Mouse (Mus musculus) R1 (cell line): ENCODE results near the gene Ltbp1.
A peak's percentile ranks its signal among the peaks of the same experiment; 100 is the strongest.

Source experiments
- DNase-seq: peaks from one replicate; pipeline ENCODE4 v3.0.0-alpha.2; 2018; ENCODE audit warnings: low read depth, low spot score

The Ltbp1 gene

DNA sequence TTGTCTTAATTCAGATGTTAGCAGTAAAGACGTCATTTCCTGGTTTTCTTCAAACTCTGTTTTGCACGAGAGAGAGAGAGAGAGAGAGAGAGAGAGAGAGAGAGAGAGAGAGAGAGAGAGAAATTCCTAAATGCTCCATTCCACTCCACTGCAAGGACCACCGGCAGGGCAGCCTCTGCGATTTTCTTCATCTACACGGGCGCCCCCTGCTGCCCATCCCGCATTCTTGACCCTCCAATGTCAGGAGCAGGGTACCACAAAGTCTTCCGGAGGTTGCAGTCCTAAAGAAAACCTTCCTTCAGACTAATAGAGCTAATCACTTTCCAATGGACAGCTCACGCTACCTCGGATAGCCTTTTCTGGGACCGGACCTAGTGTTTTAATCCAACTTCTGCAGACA is 548 bp upstream of the Ltbp1 start:
- DNase-seq: peak; percentile 88

DNA sequence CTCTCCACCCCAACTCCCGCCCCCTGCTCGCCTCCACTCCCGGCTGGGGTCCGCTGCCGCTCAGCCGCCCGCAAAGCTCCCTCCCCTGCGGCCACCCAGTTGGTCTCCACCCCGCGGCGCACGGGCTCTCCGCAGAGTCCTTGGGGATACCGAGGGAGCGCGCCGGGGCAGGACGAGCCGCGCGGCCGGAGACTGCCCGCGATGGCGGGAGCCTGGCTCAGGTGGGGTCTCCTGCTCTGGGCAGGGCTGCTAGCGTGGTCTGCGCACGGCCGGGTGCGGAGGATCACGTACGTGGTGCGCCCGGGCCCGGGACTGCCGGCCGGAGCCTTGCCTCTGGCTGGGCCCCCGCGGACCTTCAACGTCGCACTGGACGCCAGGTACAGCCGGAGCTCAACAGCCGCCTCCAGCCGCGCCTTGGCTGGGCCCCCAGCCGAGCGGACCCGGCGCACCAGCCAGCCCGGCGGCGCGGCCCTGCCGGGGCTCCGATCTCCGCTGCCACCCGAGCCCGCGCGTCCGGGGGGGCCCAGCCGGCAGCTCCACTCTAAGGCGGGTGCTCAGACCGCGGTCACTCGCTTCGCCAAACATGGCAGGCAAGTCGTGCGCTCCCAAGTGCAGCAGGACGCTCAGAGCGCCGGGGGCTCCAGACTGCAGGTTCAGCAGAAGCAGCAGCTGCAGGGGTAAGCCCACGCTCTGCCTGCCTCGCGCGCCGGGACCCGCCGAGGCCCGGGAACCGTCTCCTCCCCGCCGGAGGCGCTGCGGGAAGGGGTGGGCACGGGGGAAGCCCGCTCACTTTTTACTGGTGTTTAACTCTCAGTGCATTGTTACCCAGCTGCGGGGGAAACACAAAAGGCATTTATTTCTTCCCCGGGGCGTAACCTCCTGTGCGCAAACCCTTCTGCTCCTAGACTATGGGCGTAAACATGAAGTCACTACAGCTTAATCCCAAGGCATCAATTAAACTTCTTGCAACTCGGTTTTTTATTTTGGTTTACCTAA is 615 bp downstream of the Ltbp1 start:
- DNase-seq: peak; percentile 80

DNA sequence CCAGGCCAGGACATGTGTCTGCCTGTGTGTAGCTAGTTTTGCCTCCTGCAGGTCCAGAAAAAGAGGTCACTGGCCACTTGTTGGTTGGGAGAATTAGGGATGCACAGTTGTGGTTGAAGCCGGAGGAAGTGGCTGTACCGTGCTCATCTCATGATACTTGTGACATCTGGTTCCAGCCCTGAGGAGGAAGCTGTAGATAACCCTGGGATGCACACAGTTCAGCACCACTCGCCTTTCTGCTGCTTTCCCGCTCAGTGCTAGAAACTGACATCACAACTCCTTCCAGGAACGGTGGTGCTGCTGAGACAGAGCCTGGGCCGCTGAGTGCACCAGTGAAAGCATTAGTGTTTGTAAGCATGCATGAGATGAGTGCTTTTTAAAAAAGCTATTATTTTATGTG is 5.6 kb downstream of the Ltbp1 start:
- no peak for DNase-seq

DNA sequence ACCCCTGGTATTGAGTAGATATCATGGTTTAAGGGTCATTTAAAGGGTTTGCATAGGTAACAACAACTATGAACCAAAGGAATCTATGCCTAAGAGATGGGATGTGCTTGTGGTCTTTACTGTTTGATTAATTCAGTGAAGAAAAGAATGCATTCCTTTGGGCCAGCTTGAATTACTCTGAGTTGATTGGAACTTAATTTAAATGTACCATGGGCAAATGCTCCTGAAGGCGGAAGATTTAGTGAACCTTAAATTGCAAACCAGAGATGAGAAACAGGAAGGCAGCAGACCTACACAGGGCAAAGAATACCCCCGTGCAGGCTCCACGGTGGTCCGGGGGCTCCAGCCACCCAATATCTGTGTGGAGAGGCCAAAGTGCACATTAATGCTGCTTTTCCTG is 7.8 kb downstream of the Ltbp1 start:
- no peak for DNase-seq

DNA sequence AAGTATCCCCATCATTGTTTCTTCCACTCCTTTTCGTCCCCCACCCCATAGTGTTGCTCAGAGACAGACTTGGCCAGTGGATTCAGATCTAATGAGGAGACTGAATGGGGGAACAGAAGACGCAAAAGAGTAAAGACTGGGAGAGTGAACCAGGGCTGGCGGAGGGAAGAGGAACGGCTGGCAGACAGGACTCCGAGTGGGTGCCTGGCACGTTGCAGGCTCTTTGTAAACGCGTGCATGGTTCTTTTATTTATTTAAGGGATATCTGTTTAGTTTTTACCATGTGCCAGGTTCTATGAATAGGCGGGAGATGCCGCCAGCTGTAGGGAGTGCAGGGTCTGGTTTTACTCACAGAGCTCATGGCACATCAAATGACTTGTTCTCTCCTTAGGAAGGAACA is 8.5 kb downstream of the Ltbp1 start:
- DNase-seq: no peak

DNA sequence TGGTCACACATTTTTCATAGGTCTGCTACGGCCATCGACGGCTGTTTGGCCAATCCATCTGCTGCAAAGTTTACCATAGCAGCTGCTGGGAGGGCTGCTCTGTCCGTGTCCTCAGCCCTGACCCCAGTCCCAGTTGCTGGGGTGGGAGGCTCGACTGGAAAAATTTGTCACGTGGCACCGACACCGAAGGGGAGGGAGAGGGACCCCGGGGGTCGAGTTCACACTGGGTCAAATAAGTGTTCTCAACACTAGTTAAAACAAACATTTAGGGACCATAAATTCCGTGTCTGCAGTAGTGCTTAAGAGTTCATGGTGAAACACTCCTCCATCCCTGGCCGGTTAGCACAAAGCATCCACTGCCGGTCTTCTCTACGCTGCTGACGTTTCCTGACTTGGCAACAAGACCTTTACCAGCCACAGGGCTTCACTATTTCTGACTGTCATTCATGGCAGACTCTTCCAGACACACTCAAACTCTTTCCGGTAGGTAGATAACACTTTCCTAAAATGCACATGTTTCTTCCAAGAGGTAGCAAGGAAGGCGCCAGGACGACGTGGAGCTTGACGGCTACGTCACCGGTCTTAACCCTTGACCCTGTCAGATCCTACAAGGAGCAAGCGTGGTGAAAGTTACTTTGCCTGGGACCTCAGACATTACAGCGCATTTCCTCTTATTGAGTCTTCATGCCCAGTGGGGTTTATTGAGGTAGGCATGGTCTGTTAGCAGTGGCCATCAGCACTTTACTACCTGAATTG is 9.4 kb downstream of the Ltbp1 start:
- DNase-seq: peak; percentile 21

DNA sequence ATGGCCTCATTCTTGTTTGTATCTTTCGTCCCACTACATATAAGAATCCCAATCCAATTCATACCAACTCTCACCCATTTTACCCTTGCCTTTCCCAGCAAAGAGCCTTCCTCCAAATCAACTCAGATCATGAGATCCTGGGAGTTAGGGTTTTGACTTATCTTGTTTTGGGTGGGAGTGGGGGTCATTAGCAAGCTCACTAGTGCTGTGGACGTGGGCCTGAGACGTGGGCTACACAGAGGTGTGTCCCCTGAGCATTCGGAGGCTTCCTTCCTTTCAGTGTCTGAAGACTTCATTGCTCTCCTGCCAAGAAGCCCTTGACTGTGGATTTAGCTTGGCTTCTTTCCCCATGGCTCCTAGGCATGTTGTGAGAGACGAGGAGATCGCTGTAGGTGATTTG is 10.2 kb downstream of the Ltbp1 start:
- DNase-seq: no peak

DNA sequence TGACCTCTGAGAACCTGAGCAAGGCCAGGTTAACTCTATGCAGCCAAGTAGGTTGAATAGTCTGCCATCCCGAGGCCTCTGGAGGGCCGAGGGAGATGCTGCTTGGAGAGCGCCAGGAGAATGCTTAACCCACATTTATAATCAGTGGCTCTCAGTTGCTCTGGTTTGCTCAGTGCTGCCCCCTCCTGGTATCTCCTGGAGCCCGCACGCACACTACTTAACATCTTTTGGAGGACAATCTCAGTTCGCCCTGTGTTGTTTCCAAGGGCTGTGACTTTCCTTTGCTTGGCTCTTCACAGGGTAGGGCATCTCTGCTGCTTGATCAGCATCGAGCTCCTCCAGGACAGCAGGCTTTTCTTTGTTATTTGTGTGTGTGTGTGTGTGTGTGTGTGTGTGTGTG is 12.1 kb downstream of the Ltbp1 start:
- DNase-seq: peak; percentile 80

DNA sequence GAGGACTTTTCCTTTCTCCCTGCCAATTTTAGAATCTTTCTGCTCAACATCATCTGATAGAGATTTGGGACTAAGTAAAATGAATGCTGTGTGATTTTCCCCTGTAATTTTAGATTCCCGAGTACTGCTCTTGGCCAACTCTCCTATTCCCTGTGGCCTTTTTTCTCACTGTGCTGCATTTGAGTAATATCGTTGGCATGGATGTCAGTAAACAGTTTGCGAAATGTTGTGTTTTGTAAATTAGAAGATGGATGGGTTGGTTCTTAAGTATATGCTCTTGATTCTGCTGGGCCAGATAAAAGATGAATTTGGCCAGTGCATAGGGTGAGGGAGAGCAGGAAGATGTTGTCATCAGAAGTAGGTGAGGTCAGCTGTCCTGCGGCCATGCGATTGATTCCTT is 12.8 kb downstream of the Ltbp1 start:
- no peak for DNase-seq

DNA sequence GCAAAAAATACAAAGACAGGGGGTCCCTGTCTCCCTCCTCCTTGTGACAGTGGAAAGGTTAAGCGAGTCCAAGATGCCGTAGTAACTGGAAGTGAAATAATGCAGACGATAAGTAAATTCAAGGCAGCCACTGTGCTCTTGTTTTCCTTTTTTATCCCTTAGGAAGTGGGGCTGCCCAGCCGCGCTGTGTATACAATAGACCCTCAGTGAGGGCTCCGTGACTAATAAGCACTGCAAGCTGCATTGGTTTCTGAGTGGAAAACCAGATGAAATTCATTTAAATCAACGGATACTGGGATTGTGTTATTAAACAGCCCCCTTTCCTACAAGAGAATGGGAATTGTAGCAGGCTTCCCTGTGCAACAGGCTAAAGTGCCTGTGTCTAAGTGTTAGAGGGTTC is 14.7 kb downstream of the Ltbp1 start:
- DNase-seq: no peak

DNA sequence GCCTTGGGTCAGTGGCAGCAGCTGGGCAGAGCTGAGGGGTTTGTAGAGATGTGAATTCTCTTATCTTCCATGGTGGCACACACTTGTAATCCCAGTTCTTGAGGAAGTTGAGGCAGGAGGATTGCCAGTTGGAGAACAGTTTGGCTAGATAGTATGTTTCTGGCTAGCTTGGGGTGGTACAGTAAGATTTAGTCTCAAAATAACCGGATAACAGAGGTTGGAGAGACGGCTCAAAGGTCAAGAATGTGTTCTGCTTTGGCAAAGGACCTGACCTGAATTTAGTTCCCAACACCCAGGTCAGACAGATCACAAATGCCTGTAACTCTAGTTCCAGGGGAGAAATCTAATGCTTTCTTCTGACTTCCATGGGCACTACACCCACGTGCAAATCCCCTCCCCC is 15.3 kb downstream of the Ltbp1 start:
- DNase-seq: no peak

DNA sequence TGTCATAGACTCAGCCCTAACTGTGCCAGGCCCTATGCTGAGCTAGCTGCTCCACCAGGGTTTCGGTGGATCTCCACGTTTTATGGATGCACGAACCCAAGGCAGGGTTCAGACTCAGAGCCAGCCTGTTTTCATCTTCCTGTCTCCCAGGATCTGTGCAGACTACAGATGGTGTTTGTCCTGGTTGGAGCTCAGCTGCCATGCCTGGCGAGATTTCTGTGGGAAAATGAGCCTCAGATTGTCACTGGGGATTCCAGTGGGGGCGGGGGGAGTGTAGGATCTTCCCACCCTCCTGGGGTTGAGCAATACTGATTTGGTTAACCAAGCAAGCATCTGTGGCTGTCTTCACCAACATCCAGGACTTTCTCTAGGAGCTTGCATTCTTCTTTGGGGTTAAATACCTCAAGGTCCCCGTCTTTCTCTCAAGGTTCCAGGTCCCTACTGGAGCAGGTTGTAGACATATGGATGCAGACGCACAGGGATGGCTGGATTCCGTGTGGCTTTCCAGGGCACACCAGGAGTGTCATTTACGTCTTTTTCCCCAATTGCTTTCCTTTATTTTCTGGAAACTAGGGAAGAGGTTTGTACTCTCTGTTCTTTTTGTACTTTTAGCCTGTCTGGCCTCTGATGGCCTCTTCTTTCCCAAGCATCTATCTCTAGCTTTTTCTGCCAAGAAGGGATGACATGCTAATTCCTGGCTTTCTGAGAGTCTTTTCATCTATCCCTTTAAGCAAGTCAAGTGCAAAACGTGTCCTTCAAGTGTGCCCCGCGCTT is 22.2 kb downstream of the Ltbp1 start:
- DNase-seq: no peak

DNA sequence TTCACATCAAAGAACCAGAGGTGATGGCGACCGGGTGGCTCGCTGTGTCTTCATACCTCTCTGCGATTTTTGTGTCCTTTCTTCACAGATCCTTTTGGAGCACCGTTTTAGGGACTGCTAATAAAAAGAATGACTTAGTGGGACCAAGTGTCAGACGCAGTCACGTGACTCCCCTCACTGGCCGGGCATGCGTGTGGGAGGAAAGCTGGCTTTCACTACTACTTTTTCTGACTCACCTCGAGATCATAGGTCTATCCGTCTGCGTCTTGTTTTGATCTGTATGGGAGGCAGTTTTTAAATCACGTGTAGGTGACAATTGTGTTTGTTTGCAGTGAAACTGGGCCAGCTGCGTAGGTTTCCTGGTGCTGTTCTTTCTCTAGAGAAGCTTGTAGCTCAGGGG is 28.0 kb downstream of the Ltbp1 start:
- DNase-seq: no peak

DNA sequence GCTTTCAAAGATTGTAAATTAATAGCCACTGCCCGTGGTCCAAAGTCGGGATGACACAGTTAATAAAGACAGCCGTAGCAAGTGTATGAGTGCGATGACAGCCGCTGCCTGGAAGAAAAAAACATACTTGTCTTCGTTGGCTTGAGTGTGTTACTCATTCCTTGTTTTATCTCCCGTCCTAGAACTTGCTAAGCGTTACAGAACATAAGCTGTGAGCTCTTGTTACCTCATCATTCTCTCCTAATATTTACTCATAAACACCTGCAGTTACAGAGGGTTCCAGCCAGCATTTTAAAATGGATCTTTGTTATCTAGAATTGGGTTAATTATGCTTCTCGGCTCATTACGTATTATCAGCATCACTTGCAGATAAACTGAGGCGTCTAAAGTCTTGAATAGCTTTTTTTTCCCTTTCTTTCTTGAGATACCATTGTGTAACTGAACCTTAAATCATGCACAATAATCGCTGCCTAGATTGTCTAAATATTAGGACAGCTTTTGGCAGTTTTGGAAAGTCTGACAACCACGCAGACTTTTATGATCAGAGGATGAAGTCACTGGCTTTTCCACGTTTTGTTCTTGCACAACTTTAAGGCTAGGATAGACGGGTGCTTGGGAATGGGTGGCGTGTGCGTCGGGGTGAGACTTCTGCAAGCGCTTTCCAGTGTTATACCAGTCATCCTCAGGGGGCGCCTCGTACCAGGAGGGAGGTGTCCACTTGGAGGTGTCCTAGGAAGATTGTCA is 28.7 kb downstream of the Ltbp1 start:
- DNase-seq: no peak

DNA sequence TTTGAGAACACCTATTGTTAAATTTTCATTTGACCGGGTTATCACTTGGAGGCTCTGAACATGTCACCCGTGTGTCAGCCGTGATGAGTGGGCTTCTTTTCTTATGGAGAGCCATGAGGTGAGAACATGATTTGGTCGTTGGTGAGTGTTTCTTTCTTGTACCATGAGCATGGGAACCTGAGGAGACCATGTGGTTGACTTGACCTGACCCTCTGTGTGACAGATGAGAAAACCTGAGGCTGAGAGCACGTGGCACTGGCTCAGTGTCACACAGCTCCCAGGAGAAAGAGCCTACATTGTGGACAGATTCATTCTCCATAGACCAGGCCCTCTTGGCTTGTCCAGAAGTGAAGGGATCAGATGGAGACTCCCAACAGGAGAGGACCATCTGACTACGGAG is 31.5 kb downstream of the Ltbp1 start:
- no peak for DNase-seq

DNA sequence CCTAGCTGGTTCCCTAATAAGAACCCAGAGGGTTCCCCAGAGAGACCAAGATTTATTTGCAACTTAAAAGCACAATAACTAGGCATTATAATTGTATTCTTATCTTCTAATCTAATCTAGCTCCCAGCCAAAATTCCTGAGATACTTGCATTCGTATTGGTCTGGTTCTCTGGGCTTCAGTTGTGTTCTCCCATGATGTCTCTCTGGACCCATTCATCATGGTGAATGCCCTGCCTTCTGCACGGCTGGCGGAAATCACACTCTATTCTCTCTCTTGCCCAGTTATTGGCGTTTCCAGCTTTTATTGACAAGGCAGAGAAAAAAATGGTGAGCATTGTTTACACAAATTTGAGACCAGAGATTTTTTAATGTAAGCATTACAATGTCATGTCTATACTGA is 33.6 kb downstream of the Ltbp1 start:
- no peak for DNase-seq

DNA sequence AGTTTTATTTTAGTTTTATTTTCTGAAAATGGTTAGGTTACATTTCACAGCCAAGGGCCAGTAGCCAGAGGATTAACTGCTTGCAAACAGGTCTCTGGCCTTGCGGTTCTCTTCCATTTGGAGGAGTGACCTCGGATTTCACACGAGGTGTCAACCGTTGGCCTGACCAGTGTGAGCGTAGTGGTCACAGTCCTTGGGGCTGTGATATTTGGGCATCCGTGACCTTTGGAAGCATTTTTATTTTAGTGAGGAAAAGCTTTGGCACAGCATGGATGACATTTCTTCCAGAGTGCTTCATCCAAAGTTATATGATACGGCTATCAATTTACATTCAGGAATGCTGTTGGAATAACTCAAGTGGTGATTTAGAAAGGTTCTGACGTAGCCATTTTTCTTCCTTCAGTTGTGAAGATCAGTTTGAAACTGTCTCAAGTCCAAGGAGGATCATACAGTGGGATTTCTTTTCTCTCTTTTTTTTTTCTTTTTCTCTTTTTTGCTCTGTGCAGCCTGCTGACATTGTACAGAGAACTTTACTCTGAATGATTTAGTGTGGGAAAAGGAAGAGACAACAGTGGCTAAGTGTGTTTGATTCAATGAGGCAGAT is 44.1 kb downstream of the Ltbp1 start:
- no peak for DNase-seq

DNA sequence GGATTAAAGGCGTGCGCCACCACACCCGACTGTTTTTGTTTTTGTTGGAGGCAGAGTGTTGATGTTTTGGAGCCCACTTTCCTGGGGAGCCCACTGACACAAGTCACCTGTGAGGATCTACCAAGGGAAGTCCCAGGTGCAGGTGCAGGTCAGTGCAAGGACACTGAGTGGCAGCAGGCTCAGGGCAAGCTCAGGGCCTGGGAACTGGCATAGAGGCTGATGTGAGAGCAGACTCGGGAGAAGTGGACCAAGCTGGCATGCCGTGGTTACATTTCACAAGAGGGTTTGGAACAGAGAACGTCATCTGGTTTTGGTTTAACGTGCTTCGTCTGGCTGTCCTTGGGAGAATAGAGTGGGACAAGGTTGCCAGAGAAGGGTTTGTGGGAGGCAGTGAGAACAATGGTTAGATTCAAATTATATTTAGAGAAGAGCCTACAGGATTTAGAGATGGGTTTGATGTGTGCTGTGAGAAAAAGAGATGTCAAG is 46.1 kb downstream of the Ltbp1 start:
- DNase-seq: no peak

DNA sequence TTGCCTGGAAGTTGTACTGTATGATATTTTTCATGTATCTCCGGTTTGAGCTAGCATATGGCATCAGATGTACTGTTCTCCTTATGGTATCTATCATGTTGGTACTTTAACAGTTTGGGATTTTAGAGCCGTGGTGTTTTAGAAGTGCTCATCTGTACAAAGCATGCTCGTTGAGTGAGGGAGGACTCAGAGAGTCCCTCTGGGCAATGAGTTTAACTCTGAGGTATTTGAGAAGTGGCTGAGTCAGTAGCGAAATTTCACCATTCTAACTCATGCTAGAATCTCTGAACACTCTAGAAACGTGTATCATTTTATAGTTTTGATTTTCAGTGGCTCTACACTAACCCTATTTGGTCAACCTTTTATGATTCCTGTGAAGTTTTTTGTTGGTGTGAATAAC is 49.9 kb downstream of the Ltbp1 start:
- no peak for DNase-seq

DNA sequence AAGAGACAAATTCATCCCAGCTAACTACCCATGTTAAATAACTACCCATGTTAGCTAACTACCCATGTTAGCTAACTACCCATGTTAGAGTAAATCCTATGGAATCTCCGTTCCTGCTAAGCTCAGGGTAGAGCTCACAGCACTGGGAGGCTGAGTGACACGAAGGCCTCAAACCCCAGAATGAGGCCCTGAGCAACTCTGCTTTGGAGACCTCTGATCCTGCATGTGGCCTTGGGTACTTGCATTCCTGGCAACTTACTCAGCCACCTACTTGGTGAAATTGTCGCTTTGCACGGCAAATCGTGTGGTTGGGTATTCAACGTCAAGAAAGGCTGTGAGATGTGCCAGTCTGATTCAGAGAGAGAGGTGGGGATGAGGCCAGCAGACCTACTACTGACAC is 50.6 kb downstream of the Ltbp1 start:
- DNase-seq: no peak

DNA sequence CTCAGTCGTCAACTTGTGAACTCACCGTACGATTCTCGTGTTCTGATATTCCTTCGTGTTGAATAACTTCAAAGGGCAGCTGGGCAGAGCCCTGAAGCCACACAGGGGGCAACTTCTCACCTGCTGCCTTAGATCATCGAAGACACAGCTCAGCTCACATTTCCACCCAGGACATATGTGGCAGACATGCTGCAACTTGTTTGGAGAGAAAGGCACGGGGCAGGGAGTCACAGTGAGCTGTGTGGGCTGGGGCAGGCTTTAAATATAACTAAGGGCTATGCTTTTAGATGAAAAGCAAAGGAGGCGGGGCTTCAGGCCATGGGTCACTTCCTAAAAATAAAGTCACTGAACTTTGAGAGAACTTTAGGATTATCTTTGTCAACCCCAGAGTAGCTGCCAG is 51.3 kb downstream of the Ltbp1 start:
- no peak for DNase-seq
